Mouse (Mus musculus) yolk sac, embryonic 10.5 days (tissue): ENCODE data around the gene Gm8332.
"Not testable (repeated sequence)": the region's sequence is repeated elsewhere in the genome, so short reads cannot be mapped to it uniquely, and the experiment has no call there.

Experiments
- DNase-seq: peaks from one replicate; pipeline ENCODE4 v3.0.0-alpha.2; 2017; ENCODE audit warnings: low spot score

Gm8332 gene

GRCm38 (mm10) chr12:88250000-88250399 is at the start of gene Gm8332:
Gene Gm8332, minus strand, starts transcription at chr12:88250100.
- not testable (repeated sequence) for DNase-seq

GRCm38 (mm10) chr12:88297171-88297570 is 47.3 kb upstream of the Gm8332 start:
- DNase-seq = not testable (repeated sequence)

DNA sequence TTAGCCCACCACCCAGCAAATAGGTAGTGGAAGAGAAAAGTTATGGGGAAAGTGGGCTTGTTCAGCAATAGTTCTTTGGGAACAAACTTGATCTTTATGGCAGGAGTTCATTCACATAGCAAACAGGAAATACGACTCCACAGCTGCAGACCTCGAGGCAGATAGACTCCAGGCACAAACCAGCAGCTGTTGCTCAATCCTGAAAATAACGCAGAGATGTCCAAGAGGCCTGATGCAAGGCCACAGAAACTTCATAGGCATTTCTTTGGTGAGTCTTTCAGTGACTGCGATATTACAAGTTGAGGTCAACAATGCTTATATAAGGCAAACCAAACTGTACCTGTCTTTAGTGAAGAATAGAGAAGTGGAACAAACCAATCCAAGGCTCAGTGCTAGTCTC is 43.2 kb upstream of the Gm8332 start:
- not testable (repeated sequence) for DNase-seq

DNA sequence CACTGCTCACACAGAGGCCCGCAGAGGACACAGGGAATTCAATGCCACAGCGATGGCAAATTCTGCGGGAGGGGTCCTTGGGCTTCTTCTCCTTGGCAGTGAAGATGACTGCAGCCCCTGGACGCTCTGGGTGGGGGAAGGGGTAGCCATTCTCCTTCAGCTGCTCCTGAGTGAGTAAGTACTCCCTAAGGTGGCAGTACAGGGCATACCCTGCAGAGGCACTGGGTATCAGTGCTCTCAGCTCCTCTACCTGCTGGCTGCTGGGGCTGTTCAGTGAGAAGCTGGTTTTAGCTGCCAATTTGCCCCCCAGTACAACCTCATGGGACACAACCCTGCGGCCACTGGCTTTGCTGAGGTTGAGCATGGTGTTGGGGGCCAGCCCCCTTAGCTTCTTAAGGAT is 35.3 kb upstream of the Gm8332 start:
- not testable (repeated sequence) for DNase-seq

DNA sequence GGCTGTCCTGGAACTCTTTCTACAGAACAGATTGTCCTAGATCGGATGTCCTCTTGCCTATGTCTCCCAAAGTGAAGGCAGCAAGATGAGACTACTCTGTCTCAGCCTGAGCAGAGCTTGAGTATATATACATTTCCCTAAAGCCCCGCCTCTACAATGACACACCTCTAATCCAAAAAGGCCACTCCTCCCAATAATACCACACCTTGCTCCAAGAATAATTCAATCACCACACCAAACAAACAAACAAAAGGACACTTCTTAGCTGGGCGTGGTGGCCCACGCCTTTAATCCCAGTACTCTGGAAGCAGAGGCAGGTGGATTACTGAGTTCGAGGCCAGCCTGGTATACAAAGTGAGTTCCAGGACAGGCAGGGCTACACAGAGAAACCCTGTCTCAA is 24.5 kb upstream of the Gm8332 start, which contains the start of gene Gm5662:
TSS of gene Gm5662 (minus strand) at position 101 of the 400 bp plus-strand sequence.
- DNase-seq = not testable (repeated sequence)

- no peak for DNase-seq
Measured at GRCm38 (mm10) chr12:88257241-88257640, 7.3 kb upstream of the Gm8332 start.

GRCm38 (mm10) chr12:88255917-88256316 is 6.0 kb upstream of the Gm8332 start:
- DNase-seq = not testable (repeated sequence)

- not testable (repeated sequence) for DNase-seq
Measured at GRCm38 (mm10) chr12:88245786-88246185, 4.1 kb downstream of the Gm8332 start.

GRCm38 (mm10) chr12:88242940-88243339 is 7.0 kb downstream of the Gm8332 start:
- not testable (repeated sequence) for DNase-seq

GRCm38 (mm10) chr12:88219445-88219844 is 30.5 kb downstream of the Gm8332 start:
- DNase-seq = no peak

DNA sequence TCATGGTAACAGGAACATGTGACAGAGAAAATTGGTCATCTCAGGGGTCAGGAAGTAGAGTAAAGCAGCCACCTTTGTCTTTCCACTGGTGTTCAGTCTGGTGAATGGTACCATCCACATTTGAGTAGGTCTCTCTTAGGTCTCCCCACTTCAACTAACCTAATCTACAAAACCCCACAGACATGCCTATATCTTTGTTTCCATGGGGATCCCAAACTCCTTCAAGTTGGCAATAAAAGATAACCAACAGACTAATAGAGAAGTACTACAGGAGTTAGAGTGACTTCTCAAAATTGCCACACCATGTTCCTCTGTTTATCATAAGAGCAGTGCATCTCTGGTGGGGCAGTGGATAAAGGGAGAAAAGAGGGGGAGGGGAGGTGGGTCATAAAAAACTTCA is 31.8 kb downstream of the Gm8332 start:
- DNase-seq = not testable (repeated sequence)

DNA sequence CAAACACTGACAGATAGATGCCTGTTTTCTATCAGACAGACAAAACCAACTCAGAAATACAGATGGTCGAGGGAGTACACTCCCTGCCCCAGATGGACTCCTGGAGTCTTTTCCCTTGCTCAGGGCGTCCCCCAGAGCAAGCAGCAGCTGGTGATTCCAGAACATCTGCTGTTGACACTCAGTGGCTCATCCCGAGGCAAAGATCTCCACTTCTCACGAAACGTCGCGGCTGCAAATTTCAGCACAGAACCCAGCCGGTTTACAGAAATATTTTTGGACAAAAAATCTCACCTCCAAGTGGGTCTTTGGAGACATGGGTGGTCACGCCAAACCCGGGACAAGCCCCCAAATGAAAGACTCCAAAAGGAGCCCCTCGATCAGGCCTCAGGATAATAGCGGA is 35.3 kb downstream of the Gm8332 start:
- no peak for DNase-seq

DNA sequence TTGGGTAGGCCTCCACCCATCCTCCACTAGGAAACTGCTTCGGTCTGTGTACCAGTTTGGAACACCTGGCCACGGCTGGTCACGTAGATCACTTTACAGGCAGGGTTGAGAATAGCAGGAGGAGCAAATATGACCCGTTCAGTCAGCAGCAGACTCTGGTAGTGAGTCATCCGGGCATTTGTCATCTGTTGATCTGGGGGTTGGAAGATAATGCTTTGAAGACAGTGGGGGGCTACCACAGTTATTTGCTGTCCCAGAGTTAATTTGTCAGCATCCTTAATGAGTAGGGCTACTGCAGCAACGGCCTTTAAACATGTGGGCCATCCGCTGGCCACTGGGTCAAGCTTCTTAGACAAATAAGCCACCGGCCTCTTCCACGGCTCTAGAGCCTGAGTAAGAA is 38.4 kb downstream of the Gm8332 start:
- DNase-seq = not testable (repeated sequence)

DNA sequence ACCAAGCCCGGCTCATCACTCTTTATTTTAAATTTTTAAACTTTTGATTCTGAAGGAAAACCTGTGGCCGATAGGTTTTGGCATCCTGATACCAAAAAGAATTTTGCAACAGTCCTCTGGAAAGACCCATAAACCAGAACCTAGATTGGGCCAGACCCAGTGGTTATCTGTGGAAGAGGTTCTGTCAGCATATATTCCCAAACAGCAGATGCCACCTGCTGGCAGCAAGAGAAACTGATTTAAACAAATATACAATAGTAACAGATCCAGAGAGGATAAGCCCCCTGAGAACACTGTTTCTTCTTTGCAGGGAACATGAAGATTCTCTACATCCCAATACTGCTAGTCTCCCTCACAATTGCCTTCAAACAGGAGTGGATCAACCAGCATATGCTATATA is 47.0 kb downstream of the Gm8332 start:
- no peak for DNase-seq
